Mouse (Mus musculus) hindbrain, embryonic 14.5 days (tissue): ENCODE measurements around the gene Cnksr1. TPM values are rescaled to one million over a fixed set of nuclear protein-coding genes. Genes with fewer than 3 reads are reported as not detected.

Experiments
- ATAC-seq: fragments of 200-750 bp; cut with Nextera tagmentation; 2 replicates; pipeline ENCODE4 v1.8.0; 2017; ENCODE audit warnings: moderate number of reproducible peaks, mild to moderate bottlenecking, moderate TSS enrichment, moderate library complexity; ENCODE audit not compliant: low FRiP score
- DNase-seq: peaks from one replicate; pipeline ENCODE4 v3.0.0-alpha.2; 2015; ENCODE audit warnings: low spot score
- H3K27ac ChIP-seq: fragments of 300-500 bp; sonication (generic); 2 replicates; pipeline ENCODE4 v1.5.1; 2014; ENCODE audit warnings: mild to moderate bottlenecking, moderate library complexity
- H3K27me3 ChIP-seq: fragments of 300-500 bp; sonication (generic); 2 replicates; pipeline ENCODE4 v1.6.1; 2014; ENCODE audit warnings: mild to moderate bottlenecking, low read length, mixed read lengths; ENCODE audit not compliant: control insufficient read depth, insufficient read depth
- H3K36me3 ChIP-seq: fragments of 300-500 bp; sonication (generic); replicated peaks from 2 replicates; pipeline ENCODE4 v1.6.1; 2014; ENCODE audit not compliant: control insufficient read depth, insufficient read depth
- H3K4me1 ChIP-seq: fragments of 300-500 bp; sonication (generic); replicated peaks from 2 replicates; pipeline ENCODE4 v1.6.1; 2014; ENCODE audit warnings: antibody characterized with exemption, low read length, mixed read lengths; ENCODE audit not compliant: control insufficient read depth, insufficient read depth
- H3K4me2 ChIP-seq: fragments of 300-500 bp; sonication (generic); replicated peaks from 2 replicates; pipeline ENCODE4 v1.6.1; 2014; ENCODE audit warnings: mild to moderate bottlenecking, moderate library complexity
- H3K4me3 ChIP-seq: fragments of 300-500 bp; sonication (generic); replicated peaks from 2 replicates; pipeline ENCODE4 v1.5.1; 2014; ENCODE audit warnings: mild to moderate bottlenecking, low read length
- H3K9ac ChIP-seq: fragments of 300-500 bp; sonication (generic); 2 replicates; pipeline ENCODE4 v1.6.1; 2014
- H3K9me3 ChIP-seq: fragments of 300-500 bp; sonication (generic); 2 replicates; pipeline ENCODE4 v1.6.1; 2016; ENCODE audit warnings: low read length; ENCODE audit not compliant: control insufficient read depth
- WGBS: fragments of 180-500 bp; shearing (Covaris S2); extraction: QIAGEN DNeasy Blood & Tissue Kit; methylation state at CpG from one replicate; pipeline ENCODE4 v1.1.7; 2014; 5-methylcytosine and 5-hydroxymethylcytosine counted together
- polyA plus RNA-seq: library from polyadenylated mRNA; unstranded; fragments of >200 nt; fragmentation: Nextera tagmentation; extraction: Ambion mirVana; gene quantifications from 2 replicates; pipeline ENCODE4 v1.2.1, GENCODE M21; 2014

The Cnksr1 gene
- polyA plus RNA-seq, 1 experiment from 2014 or later = 0.13 TPM

GRCm38 (mm10) chr4:134246256-134246655 is 8.1 kb upstream of the Cnksr1 start:
- DNase-seq (peak; percentile 57), ATAC-seq (peak; percentile 18; the same call in 1 of the 2 replicates)
- Histone ChIP-seq H3K4me3 (no peak overlapping the region), H3K9me3 (no peaks in the 10 kb centered on the region), H3K27ac (no peak overlapping the region), H3K27me3 (peaks cover 36% of the 10 kb centered on the region), H3K4me1 (peaks cover 35% of the 10 kb centered on the region), H3K4me2 (peak overlapping the region; percentile 98), H3K9ac (no peak overlapping the region), H3K36me3 (no peaks in the 10 kb centered on the region)
- 21% methylated on average over 4 of the region's 4 CpGs for WGBS

- Histone ChIP-seq H3K27ac (0 out of 2 replicates have a peak within 1 kb of the TSS, but pooled peaks have one; percentile 11), H3K36me3 (no peaks in the 10 kb centered on the region), H3K4me1 (peaks cover 27% of the 10 kb centered on the region), H3K9me3 (no peaks in the 10 kb centered on the region), H3K27me3 (peaks cover 26% of the 10 kb centered on the region), H3K4me2 (peak within 1 kb of the TSS; percentile 98), H3K4me3 (peak within 1 kb of the TSS; percentile 85), H3K9ac (peak within 1 kb of the TSS; percentile 83)
- DNase-seq (peak; percentile 97), ATAC-seq (peak; percentile 82)
- 0% methylated on average over 60 of the region's 60 CpGs for WGBS
Measured at GRCm38 (mm10) chr4:134245148-134245843, 7.1 kb upstream of the Cnksr1 start, which contains the start of gene Zfp593. Zfp593 (minus strand) TSS chr4:134245592.

- H3K9me3 ChIP-seq = no peaks in the 10 kb centered on the region
- no peaks in the 10 kb centered on the region for H3K36me3 ChIP-seq
- ATAC-seq (no peak), DNase-seq (no peak)
- H3K9ac ChIP-seq = no peak within 1 kb of the TSS; the same call in 1 of the 2 replicates
- 92% methylated on average over 17 of the region's 17 CpGs for WGBS
- peaks cover 16% of the 10 kb centered on the region for H3K27me3 ChIP-seq
- H3K4me2 ChIP-seq = peak within 1 kb of the TSS; percentile 98
- H3K4me3 ChIP-seq = peak within 1 kb of the TSS; percentile 85; the same call in 1 of the 2 replicates
- H3K4me1 ChIP-seq = peaks cover 17% of the 10 kb centered on the region
- H3K27ac ChIP-seq = no peak within 1 kb of the TSS
Measured at GRCm38 (mm10) chr4:134243516-134244250, 5.5 kb upstream of the Cnksr1 start, which contains the start of gene E130218I03Rik. E130218I03Rik (plus strand) TSS chr4:134243662.

- Histone ChIP-seq H3K27me3 (peaks cover 18% of the 10 kb centered on the region), H3K4me3 (no peak overlapping the region), H3K4me2 (peak overlapping the region; percentile 28; the same call in 1 of the 2 replicates), H3K4me1 (0 out of 2 replicates have a peak, but pooled peaks cover 6% of the 10 kb centered on the region), H3K36me3 (no peaks in the 10 kb centered on the region), H3K9ac (no peak overlapping the region), H3K9me3 (no peaks in the 10 kb centered on the region), H3K27ac (no peak overlapping the region)
- no peak for DNase-seq
- WGBS = 13% methylated on average over 10 of the region's 10 CpGs
- no peak for ATAC-seq
Measured at GRCm38 (mm10) chr4:134238686-134239085, 487 bp upstream of the Cnksr1 start.

GRCm38 (mm10) chr4:134237582-134238278 is 469 bp downstream of the Cnksr1 start:
- no peaks in the 10 kb centered on the region for H3K9me3 ChIP-seq
- DNase-seq (no peak), ATAC-seq (no peak)
- H3K27ac ChIP-seq = no peak overlapping the region
- no peak overlapping the region for H3K9ac ChIP-seq
- H3K27me3 ChIP-seq = peaks cover 18% of the 10 kb centered on the region
- H3K4me3 ChIP-seq = no peak overlapping the region
- H3K4me2 ChIP-seq = peak overlapping the region; percentile 28; the same call in 1 of the 2 replicates
- WGBS = 27% methylated on average over 19 of the region's 19 CpGs
- 0 out of 2 replicates have a peak, but pooled peaks cover 6% of the 10 kb centered on the region for H3K4me1 ChIP-seq
- no peaks in the 10 kb centered on the region for H3K36me3 ChIP-seq

- H3K4me2 ChIP-seq = no peak overlapping the region
- 84% methylated on average over 5 of the region's 5 CpGs for WGBS
- no peak overlapping the region for H3K4me3 ChIP-seq
- H3K27ac ChIP-seq = no peak overlapping the region
- H3K27me3 ChIP-seq = peaks cover 18% of the 10 kb centered on the region
- 0 out of 2 replicates have a peak, but pooled peaks cover 6% of the 10 kb centered on the region for H3K4me1 ChIP-seq
- no peak overlapping the region for H3K9ac ChIP-seq
- DNase-seq (no peak), ATAC-seq (no peak)
- no peaks in the 10 kb centered on the region for H3K36me3 ChIP-seq
- H3K9me3 ChIP-seq = no peaks in the 10 kb centered on the region
Measured at GRCm38 (mm10) chr4:134234876-134235275, 3.3 kb downstream of the Cnksr1 start.

- H3K36me3 ChIP-seq = no peaks in the 10 kb centered on the region
- H3K9ac ChIP-seq = no peak overlapping the region
- no peak overlapping the region for H3K27ac ChIP-seq
- DNase-seq = no peak
- WGBS = 49% methylated on average over 8 of the region's 8 CpGs
- H3K27me3 ChIP-seq = no peaks in the 10 kb centered on the region
- H3K4me2 ChIP-seq = no peak overlapping the region
- no peaks in the 10 kb centered on the region for H3K9me3 ChIP-seq
- no peak for ATAC-seq
- no peaks in the 10 kb centered on the region for H3K4me1 ChIP-seq
- H3K4me3 ChIP-seq = no peak overlapping the region
Measured at GRCm38 (mm10) chr4:134230431-134230830, 7.8 kb downstream of the Cnksr1 start.

- Histone ChIP-seq H3K9me3 (no peaks in the 10 kb centered on the region), H3K4me2 (no peak within 1 kb of the TSS), H3K27ac (no peak within 1 kb of the TSS), H3K36me3 (no peaks in the 10 kb centered on the region), H3K9ac (no peak within 1 kb of the TSS), H3K4me3 (no peak within 1 kb of the TSS), H3K27me3 (no peaks in the 10 kb centered on the region), H3K4me1 (no peaks in the 10 kb centered on the region)
- WGBS = 74% methylated on average over 8 of the region's 8 CpGs
- no peak for DNase-seq
- ATAC-seq = no peak
Measured at GRCm38 (mm10) chr4:134227194-134227593, 11.0 kb downstream of the Cnksr1 start, which contains the start of gene Catsper4. Catsper4 (minus strand) TSS chr4:134227383.
